Comparison of ENCODE assay signal across 17 mouse cellular contexts in the genomic region with DNA sequence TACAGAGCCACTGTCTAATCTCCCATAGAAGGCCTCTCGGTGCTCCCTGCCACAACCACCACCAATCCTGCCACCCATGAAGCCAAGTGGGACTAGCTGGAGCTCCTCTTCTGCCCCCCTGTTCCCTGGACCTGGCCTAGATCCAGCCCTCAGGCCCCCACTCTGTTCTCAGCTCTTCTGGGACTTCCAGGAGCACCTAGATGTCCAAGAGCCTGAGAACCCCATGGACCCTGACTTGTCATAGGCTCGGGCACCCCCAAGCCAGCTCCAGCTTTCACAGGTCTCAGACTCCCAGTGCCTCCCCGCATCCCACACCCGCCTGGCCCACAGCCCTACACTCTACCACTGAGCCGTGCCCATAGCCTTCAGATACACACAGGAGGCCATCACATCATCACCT. TPM values are rescaled to one million over a fixed set of nuclear protein-coding genes. Genes with fewer than 3 reads are reported as not detected.
"Had no signal": no experiment of that assay in that cellular context is flagged by ENCODE, and none has a peak within 500 bp of the region (broad histone marks: within the 10 kb centered on the region; RNA-seq: fewer than 3 reads in every experiment).

No protein-coding gene starts in this region.

- H3K4me3 ChIP-seq: left cerebral cortex, adult 2 months; limb, embryonic 13.5 days; liver, embryonic 12.5 days; liver, embryonic 15.5 days; midbrain, embryonic 13.5 days had no signal

- H3K4me2 ChIP-seq: limb, embryonic 13.5 days; liver, embryonic 12.5 days; liver, embryonic 15.5 days; midbrain, embryonic 13.5 days had no signal

- DNase-seq: kidney, adult 18-20 months; kidney, adult 9 months; kidney, postnatal 25 days; layer of hippocampus, postnatal 36 days; left cerebral cortex, postnatal 4 days; liver; lung, adult 18-20 months; thymus, adult 18-20 months; thymus, postnatal 36 days had no signal

- H3K27me3 ChIP-seq: midbrain, embryonic 13.5 days had no signal

- H3K9me3 ChIP-seq: limb, embryonic 13.5 days; liver, embryonic 12.5 days; liver, embryonic 15.5 days; midbrain, embryonic 13.5 days had no signal

- H3K27ac ChIP-seq: kidney, postnatal 0 days; left cerebral cortex, adult 2 months; limb, embryonic 13.5 days; liver, embryonic 12.5 days; liver, embryonic 15.5 days; macrophage; midbrain, embryonic 13.5 days had no signal

- H3K9ac ChIP-seq: limb, embryonic 13.5 days; liver, embryonic 12.5 days; liver, embryonic 15.5 days; midbrain, embryonic 13.5 days had no signal

- ATAC-seq: liver, embryonic 12.5 days; midbrain, embryonic 13.5 days had no signal

- H3K36me3 ChIP-seq: limb, embryonic 13.5 days; liver, embryonic 12.5 days; liver, embryonic 15.5 days; midbrain, embryonic 13.5 days had no signal

- H3K4me1 ChIP-seq: liver, embryonic 15.5 days had no signal

RNA-seq across cellular contexts. Expression of gene Optc, which starts 15.3 kb away (rescaled TPM):
- total RNA-seq: megakaryocyte, adult 5-6 weeks had no signal
- polyA plus RNA-seq: macrophage had no signal
